22 mouse cellular contexts compared by ENCODE assay signal in the genomic region with DNA sequence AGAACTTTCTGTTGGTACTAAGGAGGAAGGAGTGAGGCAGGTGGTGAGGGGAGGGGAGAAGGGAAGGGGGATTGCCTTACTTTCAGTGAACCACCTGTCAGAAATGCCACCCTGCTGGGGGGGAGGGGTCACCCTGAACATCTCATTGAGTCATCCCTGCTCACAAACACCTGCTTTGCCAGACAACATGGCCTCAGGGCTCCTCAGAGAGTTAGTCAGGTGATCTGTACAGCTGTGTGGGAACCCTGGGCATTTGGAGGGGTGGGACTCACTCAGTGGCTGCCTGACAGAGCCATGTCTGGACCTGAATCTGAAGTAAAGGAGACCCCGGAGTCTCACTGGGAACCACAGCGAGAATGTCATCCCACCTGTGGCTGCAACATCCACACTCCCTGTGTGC. TPM values are rescaled to one million over a fixed set of nuclear protein-coding genes. Genes with fewer than 3 reads are reported as not detected.
DNase-seq lines count a peak whose midpoint lies in the region; ATAC-seq and TF ChIP-seq lines count a peak whose summit lies in the region.
"Had no signal": no experiment of that assay in that cellular context is flagged by ENCODE, and none has a peak within 500 bp of the region (broad histone marks: within the 10 kb centered on the region; RNA-seq: fewer than 3 reads in every experiment).

No protein-coding gene starts in this region.

- no peak overlapping the region for H3K27ac ChIP-seq in forebrain, embryonic 11.5 days (ENCODE audit: low read depth, low read length)
- no peak overlapping the region for H3K27ac ChIP-seq in forebrain, postnatal 0 days (ENCODE audit: low read depth, low read length)
- no peak overlapping the region for H3K27ac ChIP-seq in embryonic facial prominence, embryonic 14.5 days (replicated peaks; ENCODE audit: low read depth, low read length)
- H3K27ac ChIP-seq: embryonic facial prominence, embryonic 13.5 days; forebrain, embryonic 12.5 days had no signal

- H3K36me3 ChIP-seq in forebrain, embryonic 11.5 days (ENCODE audit: control insufficient read depth, insufficient read depth, low read length): no peaks in the 10 kb centered on the region
- H3K36me3 ChIP-seq in forebrain, postnatal 0 days (ENCODE audit: insufficient read depth): no peaks in the 10 kb centered on the region
- H3K36me3 ChIP-seq in embryonic facial prominence, embryonic 14.5 days (ENCODE audit: control insufficient read depth, insufficient read depth, low read length): no peaks in the 10 kb centered on the region
- H3K36me3 ChIP-seq: embryonic facial prominence, embryonic 13.5 days; forebrain, embryonic 12.5 days; G1E had no signal

- no peaks in the 10 kb centered on the region for H3K27me3 ChIP-seq in forebrain, embryonic 11.5 days (ENCODE audit: control insufficient read depth, insufficient read depth, low read length)
- no peaks in the 10 kb centered on the region for H3K27me3 ChIP-seq in forebrain, postnatal 0 days (ENCODE audit: insufficient read depth, low read length)
- no peaks in the 10 kb centered on the region for H3K27me3 ChIP-seq in embryonic facial prominence, embryonic 14.5 days (replicated peaks; ENCODE audit: control insufficient read depth, insufficient read depth, low read length)
- H3K27me3 ChIP-seq: CH12.LX; embryonic facial prominence, embryonic 13.5 days; forebrain, embryonic 12.5 days had no signal

- H3K9me3 ChIP-seq in forebrain, embryonic 11.5 days (ENCODE audit: control insufficient read depth, low read length): no peaks in the 10 kb centered on the region
- no peaks in the 10 kb centered on the region for H3K9me3 ChIP-seq in forebrain, postnatal 0 days (ENCODE audit: low read length)
- no peaks in the 10 kb centered on the region for H3K9me3 ChIP-seq in embryonic facial prominence, embryonic 14.5 days (ENCODE audit: control insufficient read depth, low read length)
- H3K9me3 ChIP-seq: embryonic facial prominence, embryonic 13.5 days; forebrain, embryonic 12.5 days had no signal

- H3K4me3 ChIP-seq in forebrain, embryonic 11.5 days (ENCODE audit: low read depth, low read length): no peak overlapping the region
- H3K4me3 ChIP-seq in forebrain, postnatal 0 days (ENCODE audit: low read depth, low read length): no peak overlapping the region
- no peak overlapping the region for H3K4me3 ChIP-seq in embryonic facial prominence, embryonic 14.5 days (ENCODE audit: low read depth, low read length)
- H3K4me3 ChIP-seq: embryonic facial prominence, embryonic 13.5 days; forebrain, embryonic 12.5 days had no signal

- no peak for TF ChIP-seq CTCF in forebrain, postnatal 0 days (IDR thresholded peaks at IDR 0.05; ENCODE audit: low read depth)

- H3K9ac ChIP-seq in forebrain, embryonic 11.5 days (ENCODE audit: low read length): no peak overlapping the region
- no peak overlapping the region for H3K9ac ChIP-seq in forebrain, postnatal 0 days
- no peak overlapping the region for H3K9ac ChIP-seq in embryonic facial prominence, embryonic 14.5 days (ENCODE audit: low read depth, low read length)
- H3K9ac ChIP-seq: embryonic facial prominence, embryonic 13.5 days; forebrain, embryonic 12.5 days had no signal

- peak; percentile 44 for DNase-seq in forebrain, embryonic 11.5 days (ENCODE audit: low spot score)
- DNase-seq in forebrain, postnatal 0 days: no peak
- DNase-seq in ZHBTc4 (ENCODE audit: low read depth, low spot score): peak; percentile 17
- DNase-seq in embryonic facial prominence, embryonic 14.5 days (ENCODE audit: low spot score): peak; percentile 56
- DNase-seq in ovary, adult 18-20 months (ENCODE audit: low spot score): no peak
- DNase-seq: adrenal gland, adult 8-10 months; adrenal gland, postnatal 14 days; adrenal gland, postnatal 36 days; B cell, adult 2 months; cerebellum, adult 11-12 months; cerebellum, adult 2 months; cerebellum, adult 9-10 months; cerebellum, postnatal 10 days; cerebellum, postnatal 25 days had no signal

- ATAC-seq in forebrain, embryonic 11.5 days (replicated peaks; ENCODE audit: low FRiP score): no peak
- ATAC-seq in forebrain, postnatal 0 days: no peak
- peak; percentile 53 for ATAC-seq in embryonic facial prominence, embryonic 14.5 days (ENCODE audit: low read depth)
- ATAC-seq: activated CD4-positive, CD25-positive, alpha-beta regulatory T cell, adult 4 months; CD4-positive, CD25-positive, alpha-beta regulatory T cell, adult 4 months; forebrain, embryonic 14.5 days; forebrain, embryonic 16.5 days had no signal

- no peaks in the 10 kb centered on the region for H3K4me1 ChIP-seq in forebrain, embryonic 11.5 days (replicated peaks; ENCODE audit: control insufficient read depth, insufficient read depth, low read length)
- H3K4me1 ChIP-seq in forebrain, postnatal 0 days (ENCODE audit: insufficient read depth): no peaks in the 10 kb centered on the region
- no peaks in the 10 kb centered on the region for H3K4me1 ChIP-seq in embryonic facial prominence, embryonic 14.5 days (ENCODE audit: control insufficient read depth, insufficient read depth, low read length)

- no peak overlapping the region for H3K4me2 ChIP-seq in forebrain, embryonic 11.5 days (ENCODE audit: low read depth, low read length, severe bottlenecking)
- H3K4me2 ChIP-seq in forebrain, postnatal 0 days (ENCODE audit: low read depth): no peak overlapping the region
- H3K4me2 ChIP-seq in embryonic facial prominence, embryonic 14.5 days (ENCODE audit: low read depth, low read length): no peak overlapping the region
- H3K4me2 ChIP-seq: embryonic facial prominence, embryonic 13.5 days; forebrain, embryonic 12.5 days had no signal

- 81% methylated on average over 2 of the region's 2 CpGs for WGBS in forebrain, embryonic 11.5 days
- 94% methylated on average over 2 of the region's 2 CpGs for WGBS in forebrain, postnatal 0 days
- 87% methylated on average over 2 of the region's 2 CpGs for WGBS in embryonic facial prominence, embryonic 14.5 days

RNA-seq across cellular contexts. Expression of gene Tshz3, which starts 53.6 kb away (rescaled TPM):
- polyA plus RNA-seq in forebrain, embryonic 11.5 days (2014; fragmentation: Nextera tagmentation; extraction: Ambion mirVana): 9.3 and 10.0 TPM in 2 replicates
- total RNA-seq in forebrain, postnatal 0 days (2014; rRNA removed): 32.2 and 37.8 TPM in 2 replicates
- 15.6 and 18.0 TPM in 2 replicates for polyA plus RNA-seq in forebrain, postnatal 0 days (2015; fragmentation: Nextera tagmentation; extraction: Ambion mirVana)
- 9.3 and 12.0 TPM in 2 replicates for polyA plus RNA-seq in embryonic facial prominence, embryonic 14.5 days (2014; fragmentation: Nextera tagmentation; extraction: Ambion mirVana)
- total RNA-seq: CH12.LX, G1E had no signal
- polyA plus RNA-seq: CD4-positive, CD25-positive, alpha-beta regulatory T cell, adult 4 months; G1E had no signal

Comparison
In these comparisons a context has a peak if more than half of its experiments do, and no peak if none do; other contexts are left out.
1. DNase-seq: peak in forebrain, embryonic 11.5 days (single experiment), ZHBTc4 (single experiment) and embryonic facial prominence, embryonic 14.5 days (single experiment); none in forebrain, postnatal 0 days (single experiment) and ovary, adult 18-20 months (single experiment).